Mouse (Mus musculus): ENCODE measurements around the gene Nav2. TPM values are rescaled to one million over a fixed set of nuclear protein-coding genes. Genes with fewer than 3 reads are reported as not detected.
A peak's percentile ranks its signal among the peaks of the same experiment; 100 is the strongest.

The Nav2 gene
- polyA plus RNA-seq, 1 experiment from 2014 or later: 6.0 TPM

DNA sequence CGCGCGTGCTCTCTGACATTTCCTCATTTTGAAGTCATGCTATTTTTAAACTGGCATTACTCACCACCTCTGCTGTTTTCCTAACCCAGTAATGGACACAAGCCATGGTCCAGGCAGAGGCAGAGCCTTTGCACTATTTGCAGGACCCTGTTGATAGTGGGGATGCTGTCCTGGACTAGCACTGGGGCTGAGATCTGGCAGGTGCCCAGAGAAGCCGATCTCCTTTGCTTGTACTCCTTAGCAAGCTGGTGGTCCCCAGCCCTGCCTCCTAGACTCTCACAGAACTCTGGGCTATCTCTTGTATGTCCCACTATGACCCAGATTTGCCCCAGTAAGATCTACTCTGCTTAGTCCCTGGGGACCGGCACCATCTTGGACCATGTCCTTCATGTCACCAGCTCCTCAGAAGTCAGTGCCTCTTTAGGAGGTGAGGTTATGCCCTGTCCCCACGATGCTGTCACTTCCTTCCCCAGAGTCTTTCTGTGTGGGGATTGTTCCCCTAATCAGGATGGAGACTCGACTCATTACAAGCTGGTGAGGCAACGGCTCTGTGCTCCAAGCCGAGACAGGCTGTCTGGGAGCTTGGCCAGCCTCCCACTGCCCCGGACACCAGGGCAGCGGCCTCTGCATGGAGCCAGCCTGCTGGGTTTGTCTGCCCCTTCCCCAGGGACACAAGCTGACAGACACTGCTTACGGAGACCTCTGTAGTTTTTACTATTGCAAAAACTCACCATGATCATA lies 250.3 kb downstream of the Nav2 start:
- Histone ChIP-seq H3K27me3 (ENCODE audit: control insufficient read depth, insufficient read depth, low read length) (no peaks in the 10 kb centered on the region), H3K4me3 (ENCODE audit: low read depth, low read length) (no peak overlapping the region), H3K27ac (replicated peaks) (no peak overlapping the region; the same call in 1 of the 2 replicates), H3K4me1 (replicated peaks; ENCODE audit: control insufficient read depth, insufficient read depth) (0 out of 2 replicates have a peak, but pooled peaks cover 2% of the 10 kb centered on the region), H3K9ac (ENCODE audit: low read length) (no peak overlapping the region), H3K9me3 (ENCODE audit: control insufficient read depth, low read length) (no peaks in the 10 kb centered on the region), H3K4me2 (replicated peaks; ENCODE audit: low read depth) (no peak overlapping the region), H3K36me3 (ENCODE audit: control insufficient read depth, insufficient read depth, low read length) (no peaks in the 10 kb centered on the region)
- 52% methylated on average over 12 of the region's 12 CpGs for WGBS
- ATAC-seq (ENCODE audit: low FRiP score, low TSS enrichment) (peak; percentile 33; the same call in 1 of the 2 replicates), DNase-seq (ENCODE audit: low spot score) (no peak)
- TF ChIP-seq CTCF (IDR thresholded peaks at IDR 0.05; ENCODE audit: low read depth): no peak
- no peak for TF ChIP-seq EP300 (optimal IDR thresholded peaks at IDR 0.05)

DNA sequence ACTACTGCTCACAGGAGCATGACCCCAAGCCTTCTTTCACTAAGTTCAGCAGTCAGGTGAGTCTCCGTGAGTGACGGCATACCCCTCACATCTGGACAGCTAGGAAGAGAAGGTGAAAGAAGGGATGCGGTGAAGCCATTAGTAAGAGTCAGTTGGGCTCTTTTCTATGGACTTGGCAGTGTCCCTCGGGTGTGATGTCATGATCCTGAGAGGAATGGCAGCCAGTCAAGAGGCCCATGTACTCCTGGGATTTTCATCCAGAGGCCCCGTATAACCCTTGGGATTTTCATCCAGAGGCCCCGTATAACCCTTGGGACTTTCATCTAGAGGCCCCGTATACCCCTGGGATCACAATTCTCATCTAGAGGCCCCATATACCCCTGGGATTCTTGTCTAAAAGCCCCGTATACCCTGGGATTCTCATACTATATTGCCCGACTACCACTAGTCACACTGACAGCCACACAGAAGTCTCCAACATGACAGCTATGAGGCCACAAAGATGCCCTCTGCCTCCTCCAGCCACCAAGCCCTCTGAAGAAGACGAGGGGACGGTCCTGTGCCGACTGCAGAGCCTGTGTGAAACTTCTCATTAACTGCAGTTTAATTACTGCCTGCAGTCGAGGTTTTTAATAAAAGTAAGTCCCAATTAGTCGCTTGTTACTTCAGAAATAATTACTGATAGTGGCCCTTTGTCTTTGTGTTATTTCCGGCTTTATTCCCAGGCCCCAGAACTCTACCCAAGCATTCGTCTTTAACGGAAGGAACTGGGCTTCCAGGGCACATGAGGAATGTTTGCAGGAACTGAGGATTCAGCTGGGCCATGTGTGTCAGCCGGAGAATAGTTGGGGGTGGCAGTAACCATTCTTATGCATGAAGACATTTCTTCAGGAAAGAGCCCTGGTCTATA lies 251.4 kb downstream of the Nav2 start:
- DNase-seq (ENCODE audit: low spot score) (no peak), ATAC-seq (ENCODE audit: low FRiP score, low TSS enrichment) (no peak)
- Histone ChIP-seq H3K4me3 (ENCODE audit: low read depth, low read length) (no peak overlapping the region), H3K4me1 (replicated peaks; ENCODE audit: control insufficient read depth, insufficient read depth) (0 out of 2 replicates have a peak, but pooled peaks cover 2% of the 10 kb centered on the region), H3K36me3 (ENCODE audit: control insufficient read depth, insufficient read depth, low read length) (no peaks in the 10 kb centered on the region), H3K9ac (ENCODE audit: low read length) (no peak overlapping the region), H3K4me2 (replicated peaks; ENCODE audit: low read depth) (no peak overlapping the region), H3K27me3 (ENCODE audit: control insufficient read depth, insufficient read depth, low read length) (no peaks in the 10 kb centered on the region), H3K27ac (replicated peaks) (0 out of 2 replicates have a peak overlapping the region, but pooled peaks have one; percentile 4), H3K9me3 (ENCODE audit: control insufficient read depth, low read length) (no peaks in the 10 kb centered on the region)
- 79% methylated on average over 18 of the region's 18 CpGs for whole genome bisulfite sequencing
- TF ChIP-seq CTCF (IDR thresholded peaks at IDR 0.05; ENCODE audit: low read depth): no peak
- no peak for TF ChIP-seq EP300 (optimal IDR thresholded peaks at IDR 0.05)

DNA sequence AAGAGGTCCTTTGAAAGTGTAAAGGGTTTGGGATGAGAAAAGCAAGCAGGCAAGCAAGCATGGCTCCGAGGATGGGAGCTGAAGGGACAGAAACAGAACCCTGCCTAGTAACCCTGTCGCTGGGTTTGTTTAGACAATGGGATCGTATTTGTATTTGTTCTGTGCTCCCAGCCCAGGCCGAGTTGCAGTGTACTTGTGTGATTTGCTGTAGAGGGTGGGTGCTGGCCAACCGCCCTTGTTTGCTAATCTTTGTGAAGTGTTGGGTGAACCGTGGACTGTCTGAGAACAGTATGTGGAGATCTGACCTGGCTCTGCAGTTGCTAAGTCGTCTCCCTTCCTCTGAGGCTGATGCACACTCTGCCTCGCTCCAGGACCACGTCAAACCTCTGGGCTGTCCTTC lies 253.6 kb downstream of the Nav2 start:
- no peaks in the 10 kb centered on the region for H3K27me3 ChIP-seq (ENCODE audit: control insufficient read depth, insufficient read depth, low read length)
- DNase-seq (ENCODE audit: low spot score): peak; percentile 63
- no peak overlapping the region for H3K4me2 ChIP-seq (replicated peaks; ENCODE audit: low read depth)
- TF ChIP-seq CTCF (IDR thresholded peaks at IDR 0.05; ENCODE audit: low read depth) (no peak), EP300 (optimal IDR thresholded peaks at IDR 0.05) (no peak)
- H3K9me3 ChIP-seq (ENCODE audit: control insufficient read depth, low read length): no peaks in the 10 kb centered on the region
- no peaks in the 10 kb centered on the region for H3K36me3 ChIP-seq (ENCODE audit: control insufficient read depth, insufficient read depth, low read length)
- peak overlapping the region; percentile 13; the same call in 1 of the 2 replicates for H3K27ac ChIP-seq (replicated peaks)
- ATAC-seq (ENCODE audit: low FRiP score, low TSS enrichment): no peak; the same call in 1 of the 2 replicates
- H3K4me3 ChIP-seq (ENCODE audit: low read depth, low read length): no peak overlapping the region
- 0 out of 2 replicates have a peak, but pooled peaks cover 2% of the 10 kb centered on the region for H3K4me1 ChIP-seq (replicated peaks; ENCODE audit: control insufficient read depth, insufficient read depth)
- no peak overlapping the region for H3K9ac ChIP-seq (ENCODE audit: low read length)
- WGBS: 17% methylated on average over 9 of the region's 9 CpGs

DNA sequence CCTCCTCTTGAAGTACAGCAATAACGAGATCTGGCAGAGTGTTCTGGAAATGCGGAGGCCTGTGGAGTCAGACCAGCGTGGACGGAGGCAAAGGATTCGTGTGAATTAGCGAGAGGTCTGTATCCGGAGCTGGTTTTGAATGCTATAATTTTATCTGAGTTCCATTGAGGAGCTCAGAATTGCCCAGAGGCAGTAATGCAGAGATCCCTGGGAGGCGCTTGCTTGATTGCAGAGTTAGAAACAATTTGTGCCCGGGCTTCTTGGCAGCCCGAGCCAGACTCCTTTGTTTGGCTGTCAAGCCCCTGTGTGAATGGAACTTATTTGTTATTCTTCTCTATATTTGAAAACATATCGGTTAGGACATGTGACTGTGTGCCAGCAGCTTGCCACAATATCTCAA lies 255.3 kb downstream of the Nav2 start:
- no peak overlapping the region for H3K4me2 ChIP-seq (replicated peaks; ENCODE audit: low read depth)
- 0 out of 2 replicates have a peak, but pooled peaks cover under 1% of the 10 kb centered on the region for H3K4me1 ChIP-seq (replicated peaks; ENCODE audit: control insufficient read depth, insufficient read depth)
- 46% methylated on average over 11 of the region's 11 CpGs for whole genome bisulfite sequencing
- no peak overlapping the region for H3K4me3 ChIP-seq (ENCODE audit: low read depth, low read length)
- H3K9ac ChIP-seq (ENCODE audit: low read length): no peak overlapping the region
- ATAC-seq (ENCODE audit: low FRiP score, low TSS enrichment) (no peak), DNase-seq (ENCODE audit: low spot score) (peak; percentile 52)
- H3K27me3 ChIP-seq (ENCODE audit: control insufficient read depth, insufficient read depth, low read length): no peaks in the 10 kb centered on the region
- TF ChIP-seq EP300 (optimal IDR thresholded peaks at IDR 0.05) (no peak), CTCF (IDR thresholded peaks at IDR 0.05; ENCODE audit: low read depth) (no peak)
- H3K36me3 ChIP-seq (ENCODE audit: control insufficient read depth, insufficient read depth, low read length): no peaks in the 10 kb centered on the region
- H3K9me3 ChIP-seq (ENCODE audit: control insufficient read depth, low read length): no peaks in the 10 kb centered on the region
- peak overlapping the region; percentile 14; the same call in 1 of the 2 replicates for H3K27ac ChIP-seq (replicated peaks)

DNA sequence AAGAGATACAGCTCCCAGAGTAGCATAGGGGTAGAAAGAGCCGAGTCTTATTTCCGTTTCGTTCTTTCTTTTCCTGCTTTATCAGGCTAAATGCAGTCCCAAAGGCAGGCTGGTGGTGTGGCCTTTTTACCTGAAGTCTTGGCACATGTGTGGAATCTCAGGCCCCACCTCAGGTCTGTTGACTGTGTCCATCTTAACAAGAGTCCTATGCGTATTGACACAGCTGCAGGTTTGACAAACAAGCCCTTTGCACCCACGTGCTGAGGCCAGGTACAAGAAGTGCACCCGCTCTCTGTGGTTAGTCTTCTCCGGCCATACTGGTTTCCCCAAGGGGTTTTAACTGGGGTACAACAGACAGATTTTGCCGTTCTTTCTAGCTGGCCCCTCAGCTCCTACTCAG lies 256.4 kb downstream of the Nav2 start:
- Histone ChIP-seq H3K9me3 (ENCODE audit: control insufficient read depth, low read length) (no peaks in the 10 kb centered on the region), H3K36me3 (ENCODE audit: control insufficient read depth, insufficient read depth, low read length) (no peaks in the 10 kb centered on the region), H3K27ac (replicated peaks) (peak overlapping the region; percentile 82), H3K27me3 (ENCODE audit: control insufficient read depth, insufficient read depth, low read length) (no peaks in the 10 kb centered on the region), H3K4me3 (ENCODE audit: low read depth, low read length) (no peak overlapping the region), H3K4me1 (replicated peaks; ENCODE audit: control insufficient read depth, insufficient read depth) (no peaks in the 10 kb centered on the region), H3K4me2 (replicated peaks; ENCODE audit: low read depth) (no peak overlapping the region), H3K9ac (ENCODE audit: low read length) (no peak overlapping the region)
- TF ChIP-seq EP300 (optimal IDR thresholded peaks at IDR 0.05) (no peak), CTCF (IDR thresholded peaks at IDR 0.05; ENCODE audit: low read depth) (no peak)
- peak; percentile 89 for DNase-seq (ENCODE audit: low spot score)
- WGBS: 59% methylated on average over 8 of the region's 8 CpGs
- peak; percentile 96 for ATAC-seq (ENCODE audit: low FRiP score, low TSS enrichment)
